Mouse (Mus musculus) kidney, postnatal 36 days (tissue): ENCODE measurements around the gene Ddx41.

Experiments
- DNase-seq, 2 experiments: peaks; one replicate each; pipeline ENCODE4 v3.0.0; 2021 to 2022; ENCODE audit warnings: mixed read lengths in 2 of 2

Ddx41 gene

DNA sequence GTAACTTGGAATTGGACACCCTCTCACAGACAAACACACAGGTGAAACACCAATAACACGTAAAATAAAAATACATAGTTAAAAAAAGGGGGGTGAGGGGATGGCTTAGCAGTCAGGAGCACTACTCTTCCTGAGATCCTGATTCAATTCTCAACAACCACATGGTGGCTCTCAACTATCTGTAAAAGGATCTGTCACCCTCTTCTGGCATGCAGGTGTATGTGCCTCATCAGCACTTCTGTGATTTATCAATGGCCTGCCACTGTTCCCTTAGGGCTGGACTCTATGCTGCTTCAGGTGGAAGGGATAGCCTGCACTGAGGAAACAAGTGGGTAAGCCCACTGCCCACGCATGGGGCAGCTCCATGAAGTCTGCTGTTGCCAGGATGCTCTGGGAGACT is 4.5 kb upstream of the Ddx41 start:
- DNase-seq: peak; percentile 55 to 61

DNA sequence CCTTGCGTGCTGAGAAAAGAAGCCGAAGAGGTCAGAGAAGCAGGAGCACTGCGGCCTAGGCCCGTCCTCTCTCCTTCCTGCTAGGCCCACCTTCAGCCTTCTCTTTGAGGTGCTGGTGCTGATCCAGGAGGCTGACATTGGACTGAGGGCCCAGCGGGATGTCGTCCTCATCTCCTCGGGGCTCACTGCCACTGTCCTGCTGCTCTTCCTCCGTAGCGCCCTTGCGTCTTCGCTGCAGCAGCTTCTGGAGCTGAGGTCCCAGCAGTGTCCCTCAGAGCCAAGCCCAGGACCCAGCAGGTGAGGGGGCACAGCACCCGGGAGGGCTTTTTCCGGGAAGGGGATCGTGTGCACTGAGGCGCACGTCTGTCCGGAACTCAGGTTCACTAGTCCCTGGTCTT is 663 bp downstream of the Ddx41 start:
- no peak for DNase-seq

- no peak for DNase-seq
These were observed 1.3 kb downstream of the Ddx41 start for GRCm38 (mm10) chr13:55535191-55535590.

DNA sequence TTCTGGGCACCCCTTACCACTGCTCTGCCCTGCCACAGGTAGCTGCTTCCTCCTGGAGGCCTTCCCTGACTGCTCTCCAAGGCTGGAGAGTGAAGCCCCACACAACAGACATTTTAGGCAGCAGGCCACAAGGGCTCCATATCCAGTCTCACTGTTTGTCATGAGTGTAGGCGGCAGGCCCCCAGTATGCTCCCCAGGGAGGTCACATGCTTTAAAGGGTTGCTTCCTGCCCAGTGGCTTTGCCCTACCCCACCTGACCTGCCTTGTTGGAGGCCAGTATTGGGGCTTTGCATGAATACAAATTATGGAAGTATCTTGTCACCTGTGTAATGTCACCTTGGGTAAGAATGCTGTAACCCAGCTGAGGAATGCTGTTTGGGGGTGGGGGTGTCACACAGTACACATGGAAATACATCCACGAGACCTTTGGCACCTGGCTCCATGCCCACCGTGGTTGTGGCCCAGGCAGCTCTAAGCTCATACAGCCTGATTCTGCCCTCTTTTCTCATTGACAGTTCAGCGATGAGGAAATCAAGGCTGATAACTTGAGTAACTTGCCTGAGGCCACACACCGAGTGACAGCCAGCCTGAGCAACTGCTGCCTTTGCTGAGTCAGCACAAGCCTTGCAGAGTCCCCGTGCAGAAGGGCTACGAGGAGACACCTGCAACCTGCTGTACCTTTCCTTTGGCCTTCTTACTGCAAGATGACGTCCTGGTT is 7.1 kb downstream of the Ddx41 start, which contains the start of gene Dok3:
Gene Dok3, minus strand, starts transcription at position 99 of the 718 bp plus-strand sequence.
- peak in 1 of 2 experiments; percentile 48 for DNase-seq

GRCm38 (mm10) chr13:55527834-55528772 is 8.4 kb downstream of the Ddx41 start:
- DNase-seq: no peak

DNA sequence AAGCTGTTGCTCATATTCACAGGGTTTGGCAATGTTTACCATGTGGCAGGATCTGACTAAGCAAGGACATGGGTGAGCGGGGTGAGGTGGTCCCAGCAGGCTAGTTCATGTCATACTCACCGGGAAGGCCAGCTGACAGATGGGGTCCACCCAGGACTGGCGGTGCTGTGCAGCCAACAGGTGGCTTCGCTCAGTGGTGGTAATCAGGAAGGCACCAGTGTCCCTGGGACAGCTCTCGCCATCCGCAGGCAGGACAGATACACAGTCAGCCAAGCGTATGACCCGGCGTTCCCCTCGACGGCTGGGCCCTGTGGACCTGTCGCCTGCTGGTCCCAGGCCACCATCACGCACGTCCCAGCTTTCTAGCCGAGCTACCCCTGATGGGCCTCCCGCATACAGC is 9.2 kb downstream of the Ddx41 start:
- DNase-seq: no peak

GRCm38 (mm10) chr13:55525733-55526553 is 10.5 kb downstream of the Ddx41 start:
- DNase-seq: no peak

DNA sequence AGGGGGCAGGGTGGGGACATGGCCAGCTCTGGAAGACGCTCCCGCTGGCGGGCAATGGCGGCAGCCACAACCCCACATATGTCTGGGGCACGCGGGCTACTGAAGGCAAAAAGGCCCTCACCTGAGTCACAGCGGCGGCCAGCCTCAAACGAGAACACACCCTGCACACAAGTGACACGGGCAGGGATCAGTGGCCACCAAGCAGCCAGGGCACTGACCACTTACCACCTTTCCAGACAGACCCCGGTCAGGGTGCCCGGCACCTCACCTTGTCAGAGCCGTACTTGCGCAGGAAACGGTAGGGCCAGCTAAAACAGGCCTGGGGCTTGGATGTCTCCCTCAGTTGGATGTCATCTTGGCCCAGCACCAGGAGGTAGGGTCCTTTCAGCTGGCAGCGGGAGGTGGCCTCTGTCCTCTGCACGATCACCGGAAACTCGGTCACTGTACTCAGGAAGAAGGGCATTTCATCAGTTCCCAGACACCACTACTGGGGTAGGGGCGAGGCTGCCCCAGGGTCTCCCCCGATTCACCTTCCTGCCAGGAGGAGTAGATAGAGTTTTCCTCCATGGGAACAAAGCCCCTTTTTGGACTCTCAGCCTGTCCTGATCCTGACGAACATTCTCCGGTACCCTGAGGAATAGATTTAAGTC is 12.4 kb downstream of the Ddx41 start:
- DNase-seq: no peak

DNA sequence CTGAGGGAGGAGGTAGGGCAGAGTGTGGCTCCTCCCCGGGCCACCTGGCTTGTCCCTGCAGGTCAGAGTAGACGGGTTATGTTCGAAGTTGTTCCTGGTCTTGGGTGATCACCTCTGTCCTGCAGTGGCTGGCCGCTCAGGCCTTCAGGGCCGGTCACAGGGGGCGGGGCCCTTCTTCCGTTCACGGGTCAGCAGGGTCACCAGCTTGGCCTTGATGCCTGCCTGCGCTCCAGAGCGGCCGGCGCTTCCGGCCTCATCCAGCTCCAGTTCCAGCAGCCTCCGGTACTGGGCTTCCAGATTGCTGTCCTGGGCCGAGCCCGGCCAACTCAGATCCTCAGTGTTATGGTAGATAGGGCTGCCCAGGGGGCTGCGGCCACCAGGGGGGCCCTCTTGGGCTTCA is 13.2 kb downstream of the Ddx41 start:
- peak; percentile 73 to 87 for DNase-seq

GRCm38 (mm10) chr13:55522730-55523129 is 13.7 kb downstream of the Ddx41 start:
- DNase-seq: no peak

- no peak for DNase-seq
These were observed 16.9 kb downstream of the Ddx41 start for GRCm38 (mm10) chr13:55519606-55520005.

- peak; percentile 86 to 96 for DNase-seq
These were observed 19.5 kb downstream of the Ddx41 start for GRCm38 (mm10) chr13:55516955-55517354.

DNA sequence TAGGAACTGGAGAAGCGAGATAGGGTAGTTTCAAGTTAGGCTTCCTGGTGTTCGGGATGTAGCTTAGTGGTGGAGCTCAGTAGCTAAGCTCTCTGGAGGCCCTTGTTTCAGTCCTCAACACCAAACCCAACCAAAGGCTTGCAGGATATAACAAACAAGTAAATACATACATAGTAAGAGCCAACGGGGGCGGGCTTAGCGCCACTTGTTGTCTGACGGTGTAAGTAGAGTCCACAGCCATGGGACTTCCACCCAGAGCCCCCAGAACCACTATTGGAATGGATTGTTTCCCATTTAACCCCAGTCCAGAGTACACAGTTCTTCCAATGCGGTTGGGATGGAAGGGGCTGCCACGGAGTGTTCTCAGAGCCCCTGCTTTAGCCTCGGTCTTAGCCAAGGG is 22.6 kb downstream of the Ddx41 start:
- no peak for DNase-seq

- peak; percentile 88 to 94 for DNase-seq
These were observed 23.2 kb downstream of the Ddx41 start, which contains the start of gene Pdlim7 for GRCm38 (mm10) chr13:55513111-55513748. TSS of gene Pdlim7 (minus strand) at chr13:55513676.

GRCm38 (mm10) chr13:55512379-55513031 is 24.0 kb downstream of the Ddx41 start:
- peak; percentile 67 to 79 for DNase-seq

- DNase-seq: peak in 1 of 2 experiments; percentile 30
These were observed 25.0 kb downstream of the Ddx41 start for GRCm38 (mm10) chr13:55511492-55511861.

GRCm38 (mm10) chr13:55510668-55511491 is 25.6 kb downstream of the Ddx41 start:
- DNase-seq: peak; percentile 74 to 83

- no peak for DNase-seq
These were observed 26.2 kb downstream of the Ddx41 start for GRCm38 (mm10) chr13:55510332-55510667.

GRCm38 (mm10) chr13:55508531-55508930 is 27.9 kb downstream of the Ddx41 start:
- DNase-seq: no peak

GRCm38 (mm10) chr13:55507877-55508276 is 28.6 kb downstream of the Ddx41 start:
- DNase-seq: no peak
